Mouse (Mus musculus) urinary bladder, adult 18-20 months (tissue): ENCODE results near the gene Lrmda.

Source experiments
- DNase-seq, 2 experiments: peaks; one replicate each; pipeline ENCODE4 v3.0.0; 2022; ENCODE audit warnings: low spot score in 2 of 2, mixed read lengths in 2 of 2

Lrmda gene

DNA sequence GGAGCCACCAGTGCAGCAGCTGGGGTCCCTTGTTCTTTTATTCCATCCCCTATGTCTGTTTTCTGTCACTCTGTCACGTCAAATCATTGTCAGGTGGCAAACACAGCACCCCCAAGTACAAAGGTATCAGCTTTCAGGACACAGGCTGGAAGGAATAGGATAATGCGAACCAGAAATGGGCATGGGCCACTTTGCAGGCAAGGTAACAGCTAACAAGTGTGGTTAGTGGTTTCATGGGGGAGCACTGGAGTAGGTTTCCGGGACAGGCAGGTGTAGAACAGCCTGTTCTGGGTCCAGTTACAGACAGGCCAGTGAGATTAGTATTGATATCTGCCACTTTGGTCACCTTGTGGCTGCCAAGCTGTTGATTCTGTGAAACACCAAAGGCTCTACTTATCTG lies 917.2 kb downstream of the Lrmda start:
- no peak for DNase-seq

DNA sequence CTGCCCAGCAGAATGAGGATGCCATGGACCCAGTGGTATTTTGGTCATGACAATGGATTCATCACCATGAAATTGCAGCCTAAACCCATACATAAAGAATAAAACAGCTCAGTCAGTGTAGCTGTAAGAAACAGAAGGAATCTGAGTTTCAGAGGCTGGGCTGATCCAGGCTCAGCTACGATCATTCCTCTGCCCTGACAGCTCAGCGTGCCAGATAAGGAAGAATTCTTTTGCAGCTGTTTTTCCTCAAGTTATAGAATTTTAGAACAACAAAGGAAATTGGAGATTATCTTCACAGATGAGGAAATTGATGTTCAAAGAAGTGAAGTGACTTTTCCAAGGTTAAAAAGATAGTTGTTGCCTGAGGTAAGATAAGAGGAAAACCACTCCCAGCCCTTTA lies 921.1 kb downstream of the Lrmda start:
- DNase-seq = no peak

DNA sequence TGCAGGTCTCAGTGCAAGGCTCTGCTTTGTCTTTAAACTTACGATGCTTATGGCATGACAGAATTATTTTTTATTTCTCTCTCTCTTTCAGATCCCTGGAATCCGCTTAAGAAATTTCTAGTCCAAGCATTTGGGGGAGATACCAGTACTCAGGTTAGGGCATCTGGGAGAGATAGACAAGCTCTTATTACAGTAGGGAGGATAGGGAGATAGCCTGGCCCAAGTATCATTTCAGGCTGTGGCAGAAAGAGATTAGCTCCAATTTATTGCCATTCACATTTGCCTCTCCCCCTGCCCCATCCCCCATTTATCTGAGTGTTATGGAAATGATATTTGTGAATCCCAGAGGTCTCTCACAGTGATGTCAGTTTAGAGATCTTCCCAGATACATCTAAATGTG lies 923.1 kb downstream of the Lrmda start:
- no peak for DNase-seq

DNA sequence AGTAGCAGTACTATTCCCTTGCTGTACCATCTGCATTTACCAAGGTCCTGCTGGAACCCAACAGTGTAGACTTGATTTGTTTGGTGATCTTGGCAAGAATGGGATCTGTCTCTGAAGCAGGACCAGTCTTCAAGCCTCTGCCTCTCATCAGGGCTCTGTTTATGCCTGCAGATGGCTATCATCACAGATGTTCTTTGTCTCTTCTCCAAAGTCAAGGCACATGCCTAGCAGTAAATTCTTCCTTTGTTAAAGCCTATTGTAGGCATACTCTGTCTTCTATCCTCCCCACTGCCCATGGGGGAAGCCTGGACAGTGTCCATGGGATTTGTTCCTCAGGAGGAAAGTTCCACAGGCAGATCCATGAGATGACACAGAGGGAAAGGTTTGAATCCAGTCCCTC lies 930.0 kb downstream of the Lrmda start:
- DNase-seq = no peak

DNA sequence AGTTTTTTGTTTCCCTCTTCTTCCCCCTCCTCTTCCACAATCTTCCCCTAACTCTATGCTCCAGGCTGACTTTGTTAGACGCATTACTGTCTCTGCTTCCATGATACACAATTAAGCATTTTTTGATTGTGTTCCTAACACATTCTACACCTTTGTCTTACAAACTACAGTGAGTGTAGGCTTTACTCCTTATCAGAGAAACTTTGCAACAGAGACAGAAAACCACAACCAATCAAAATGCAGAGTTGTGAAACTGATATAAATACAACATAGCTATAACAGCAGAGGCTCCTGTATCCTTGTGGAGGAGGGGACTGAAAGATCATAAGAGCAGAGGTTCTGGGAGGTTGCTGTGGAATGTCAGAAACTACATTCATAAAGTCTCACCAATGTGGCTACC lies 933.5 kb downstream of the Lrmda start:
- no peak for DNase-seq

DNA sequence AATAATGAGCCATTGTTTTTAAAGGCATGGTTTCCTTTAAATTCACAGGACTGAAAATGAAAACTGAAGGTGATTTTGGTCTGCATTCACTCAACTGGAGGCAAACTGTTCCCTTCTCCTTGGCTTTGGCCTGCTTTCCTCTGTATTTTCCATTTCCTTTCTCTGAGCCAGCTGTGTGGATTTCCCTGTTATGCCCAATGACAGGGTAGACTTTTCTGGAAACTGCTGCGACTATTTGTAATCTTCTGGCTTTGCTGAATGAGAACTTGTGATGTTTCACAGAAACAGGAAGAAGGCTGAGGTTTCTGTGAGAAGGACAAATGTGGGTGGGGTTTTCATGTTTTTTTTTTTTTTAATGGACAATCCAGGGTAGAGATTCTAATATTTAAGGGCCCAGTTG lies 940.7 kb downstream of the Lrmda start:
- no peak for DNase-seq

DNA sequence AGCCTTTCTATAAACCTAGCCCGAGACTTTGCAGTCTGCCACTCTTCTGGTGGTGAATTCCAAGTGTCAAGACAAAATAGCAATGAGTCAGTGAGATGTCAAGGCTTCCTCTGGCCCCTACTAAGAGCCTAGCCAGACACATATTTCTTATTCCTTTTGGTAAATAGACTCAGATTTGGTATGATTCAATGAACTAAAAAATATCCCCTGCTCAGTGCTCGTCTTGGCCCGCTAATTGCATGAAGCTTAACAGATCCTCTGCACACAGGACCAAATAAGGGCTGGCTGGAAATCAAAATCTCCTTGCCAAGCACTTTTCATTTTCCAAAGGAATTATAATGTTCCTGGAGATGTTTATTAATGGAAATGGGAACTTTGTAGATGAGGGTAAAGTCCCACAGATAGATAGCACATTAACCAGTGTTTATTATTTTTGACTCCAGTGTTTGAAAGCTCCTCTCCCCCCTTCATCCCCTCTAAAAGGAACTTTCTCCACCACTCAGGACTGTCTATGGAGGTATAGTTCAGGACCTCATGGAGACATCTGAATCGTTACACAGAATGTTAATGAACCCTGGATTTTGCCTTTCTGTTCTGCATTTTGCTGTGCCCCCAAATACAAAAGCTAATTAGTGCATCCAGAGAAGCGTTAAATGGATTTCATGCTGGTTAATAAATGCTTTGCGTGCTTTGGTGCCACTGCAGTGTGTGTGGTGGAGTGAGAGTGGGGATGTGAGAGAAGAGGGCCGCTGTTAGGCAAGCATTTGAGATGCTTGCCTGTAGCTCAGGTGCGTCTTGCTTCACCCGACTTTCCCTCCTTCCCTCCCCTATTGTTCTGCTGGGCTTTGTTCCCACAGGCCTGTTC lies 945.5 kb downstream of the Lrmda start:
- DNase-seq = no peak

DNA sequence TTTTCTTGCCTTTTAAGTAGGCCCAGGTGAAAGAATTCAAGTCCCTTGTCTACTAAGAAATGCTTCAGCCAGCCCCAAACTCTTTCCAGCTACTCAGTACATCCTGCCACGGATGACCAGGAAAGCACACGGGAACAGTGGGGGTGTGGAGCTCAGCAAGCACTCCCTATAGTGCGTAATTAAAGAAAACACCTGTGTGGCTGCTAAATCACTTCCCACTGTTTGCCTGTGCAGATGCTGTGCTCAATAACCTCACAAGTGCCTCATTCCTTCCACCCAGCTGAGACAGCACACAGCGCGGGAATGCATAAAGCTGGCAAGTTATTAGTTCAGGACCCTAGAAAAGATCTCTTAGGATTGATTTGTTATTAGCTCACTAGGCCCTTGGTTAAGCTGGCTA lies 949.2 kb downstream of the Lrmda start:
- DNase-seq = no peak

DNA sequence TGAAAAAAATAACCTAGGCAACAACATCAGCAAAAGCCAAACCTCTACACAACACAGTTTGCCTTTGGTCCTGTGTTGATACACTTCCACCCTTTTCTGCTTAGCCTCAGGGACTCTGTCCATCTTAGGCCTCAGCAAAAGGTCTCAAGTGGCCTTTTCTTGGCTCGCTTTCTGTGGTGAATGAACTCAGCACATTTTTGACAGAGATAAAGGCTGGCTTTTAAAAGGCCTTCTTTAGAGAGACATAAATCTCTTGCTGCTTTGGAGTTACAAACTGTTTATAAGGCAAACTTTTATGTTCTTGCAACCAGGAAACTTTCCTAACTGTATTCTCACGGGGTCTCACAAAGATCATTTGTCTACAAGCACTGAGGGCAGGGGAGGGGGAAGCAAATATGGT lies 967.2 kb downstream of the Lrmda start:
- no peak for DNase-seq

DNA sequence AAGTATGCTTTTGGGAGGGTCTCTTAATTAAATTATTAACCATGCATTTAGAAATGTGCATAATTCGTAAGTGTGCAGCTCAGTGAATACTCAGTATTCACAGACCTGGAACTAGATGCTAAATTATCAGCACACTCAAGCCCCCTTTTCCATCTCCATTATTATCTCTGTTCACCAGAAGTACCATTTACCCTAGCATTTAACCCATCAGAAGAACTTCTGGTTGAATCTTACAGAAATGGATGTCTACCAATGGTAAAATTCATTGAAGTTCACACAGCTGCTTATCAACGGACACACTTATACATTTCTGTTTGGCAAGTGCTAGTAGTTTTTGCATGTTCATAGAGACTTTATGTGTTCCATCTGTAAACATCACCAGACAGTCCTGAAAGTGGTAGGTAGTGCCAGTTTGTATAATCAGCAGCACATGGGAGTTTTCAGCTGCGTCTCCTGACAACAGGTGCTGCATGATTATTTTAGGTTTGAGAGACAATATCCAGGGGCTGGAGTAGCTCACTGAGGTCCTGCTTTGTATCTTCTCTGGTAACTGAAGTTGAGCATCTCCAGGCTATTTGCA lies 968.7 kb downstream of the Lrmda start:
- no peak for DNase-seq

DNA sequence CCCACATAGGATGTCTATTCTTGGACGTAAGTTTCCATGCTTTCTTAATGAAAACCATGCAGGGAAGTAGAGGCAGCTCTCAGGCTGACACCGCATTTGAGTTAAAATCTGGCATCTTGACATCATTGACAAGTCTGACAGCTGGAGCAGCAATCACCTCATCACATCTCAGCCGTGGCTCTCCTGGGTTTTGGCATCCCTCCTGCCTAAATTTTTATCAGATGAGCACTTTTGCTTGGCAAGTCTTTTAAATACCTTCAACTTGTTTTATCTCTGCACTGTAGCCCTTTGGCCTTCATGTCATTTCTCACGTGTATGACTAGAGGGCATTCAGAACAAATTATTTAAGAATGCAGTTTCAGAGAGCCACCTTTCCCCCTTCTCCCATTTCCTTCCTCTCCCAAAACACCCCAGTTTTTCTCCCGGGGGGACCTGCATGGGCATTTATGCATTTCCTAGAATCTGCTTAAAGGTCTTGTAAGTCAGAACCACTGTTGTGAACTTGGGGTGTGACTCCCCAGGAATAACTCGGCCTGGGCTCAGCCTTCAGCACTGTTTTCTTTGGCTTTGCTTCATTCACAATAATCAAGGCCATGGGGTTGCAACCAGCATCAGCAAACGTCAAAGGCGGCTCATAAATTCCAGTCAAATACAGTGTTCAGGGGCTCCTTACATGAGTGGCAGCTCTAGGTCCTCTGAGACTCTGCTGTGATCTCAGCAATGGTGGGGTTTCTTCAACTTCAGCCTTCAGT lies 975.8 kb downstream of the Lrmda start:
- DNase-seq = no peak

DNA sequence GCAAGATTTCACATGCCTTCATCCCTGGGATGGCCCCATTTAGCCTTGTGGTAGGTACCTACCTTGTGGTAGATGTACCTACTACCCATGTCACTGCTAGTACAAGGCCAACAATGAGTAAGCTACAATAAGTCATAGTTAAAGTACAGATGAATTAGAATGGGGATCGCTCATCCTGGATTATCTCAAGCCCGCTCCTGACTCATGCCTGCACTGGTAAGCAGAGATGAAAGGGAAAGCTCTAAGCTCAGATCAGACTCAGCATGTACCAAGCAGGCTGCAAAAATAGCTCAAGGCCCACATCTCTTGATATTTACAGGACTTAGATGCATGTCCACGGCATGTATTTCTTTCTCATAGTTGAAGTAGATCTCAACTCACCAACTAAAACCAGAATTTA lies 979.4 kb downstream of the Lrmda start:
- DNase-seq = no peak

DNA sequence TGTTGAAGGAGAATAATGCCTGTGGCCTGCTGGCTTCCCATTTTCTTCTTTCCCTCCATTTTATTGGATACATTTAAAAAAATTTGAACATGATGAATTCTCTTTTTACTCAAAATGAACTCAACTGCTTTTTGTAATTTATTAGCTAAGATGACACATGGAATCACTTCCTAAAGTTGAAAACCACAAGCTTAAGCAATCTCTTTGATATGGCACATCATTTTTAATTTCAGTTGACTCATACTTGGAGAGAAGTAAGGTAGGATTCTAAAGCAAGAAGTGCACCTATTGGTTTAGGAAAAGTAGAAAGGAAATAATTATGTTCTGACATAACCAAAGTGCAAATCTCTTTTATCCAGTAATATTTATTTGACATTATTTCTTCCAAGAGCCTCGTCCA lies 992.5 kb downstream of the Lrmda start:
- no peak for DNase-seq

DNA sequence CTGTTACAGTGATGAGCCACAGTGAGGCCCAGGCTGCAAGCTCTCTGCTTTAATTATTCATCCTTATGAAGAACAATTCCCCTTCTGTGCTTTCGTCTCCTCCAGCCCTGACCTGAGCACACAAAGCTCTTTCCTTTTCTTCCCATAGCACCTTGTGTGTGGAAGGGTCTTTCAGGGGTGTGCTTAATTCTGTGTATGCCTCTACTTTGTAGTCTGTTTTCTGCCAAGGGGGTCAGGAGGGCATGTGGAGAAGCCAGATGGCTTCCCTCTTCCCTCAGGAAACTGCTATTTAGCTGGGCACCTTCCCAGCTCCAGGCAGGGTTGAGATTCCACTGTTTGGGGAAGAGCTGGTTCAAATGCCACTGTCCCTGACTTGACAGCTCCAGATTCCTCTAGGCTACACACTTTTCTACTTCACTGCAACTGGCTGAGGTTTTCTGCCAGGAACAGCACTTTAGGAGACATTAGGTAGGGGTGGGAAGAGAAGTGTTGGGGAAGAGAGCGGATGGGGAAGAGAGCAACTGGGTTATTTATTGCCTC lies 995.3 kb downstream of the Lrmda start:
- DNase-seq = no peak

DNA sequence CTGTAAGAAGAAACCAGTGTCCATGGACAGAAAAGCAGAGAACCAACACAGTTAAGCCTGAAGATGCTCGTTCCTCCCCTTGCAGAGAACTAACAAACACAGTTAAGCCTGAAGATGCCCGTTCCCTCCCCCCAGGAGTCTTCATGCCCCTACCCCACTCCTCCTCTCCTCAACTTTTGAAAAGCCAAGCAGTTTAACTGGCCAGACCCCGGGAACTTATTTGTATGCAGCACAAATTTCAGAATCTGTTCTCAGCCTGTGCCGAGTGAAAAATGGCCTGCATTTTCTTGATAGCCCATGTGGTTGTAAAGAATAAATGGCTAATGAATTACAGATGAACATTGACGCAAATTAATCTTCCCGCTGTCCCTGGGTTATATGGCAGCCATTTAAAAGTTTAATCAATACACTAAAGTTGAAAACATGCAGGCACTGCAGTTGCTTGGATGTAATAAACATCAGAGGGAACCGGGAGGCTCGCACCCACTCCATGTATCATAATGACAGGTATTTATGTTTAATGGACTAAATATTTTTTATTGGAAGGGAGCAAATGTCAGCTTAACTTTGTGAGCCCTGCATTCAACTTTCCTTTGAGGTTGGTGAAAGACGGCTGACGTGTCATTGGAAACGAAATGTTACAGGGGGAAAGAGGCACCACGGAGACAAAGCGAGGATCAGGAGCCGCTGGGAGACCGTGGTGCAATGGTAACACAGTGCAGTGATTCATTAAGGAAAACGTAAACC lies 996.0 kb downstream of the Lrmda start:
- no peak for DNase-seq

DNA sequence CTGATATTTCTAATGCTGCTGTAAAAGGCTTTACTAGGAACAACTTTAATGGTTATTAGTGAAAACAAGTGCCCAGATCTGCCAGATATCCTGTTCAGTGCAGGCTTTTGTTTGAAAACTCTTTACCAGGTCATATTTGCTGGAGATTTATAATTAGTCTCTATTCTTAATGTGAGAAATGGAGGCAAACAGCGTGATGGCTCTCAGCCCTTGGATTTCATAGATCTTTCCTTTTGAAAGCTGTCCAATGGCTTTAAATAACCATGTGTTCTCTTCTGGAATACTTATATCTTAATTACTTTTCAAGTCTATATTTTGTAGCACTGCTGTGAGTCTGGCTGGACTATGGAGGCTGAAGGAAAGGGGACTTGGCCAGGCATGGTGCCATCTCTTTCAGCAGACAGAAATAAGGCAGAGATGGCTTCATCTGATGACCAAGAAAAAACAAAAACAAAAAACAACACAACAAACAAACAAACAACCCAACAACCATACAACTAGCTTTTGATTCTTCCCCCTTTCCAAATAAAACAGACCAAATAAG lies 996.6 kb downstream of the Lrmda start:
- no peak for DNase-seq

DNA sequence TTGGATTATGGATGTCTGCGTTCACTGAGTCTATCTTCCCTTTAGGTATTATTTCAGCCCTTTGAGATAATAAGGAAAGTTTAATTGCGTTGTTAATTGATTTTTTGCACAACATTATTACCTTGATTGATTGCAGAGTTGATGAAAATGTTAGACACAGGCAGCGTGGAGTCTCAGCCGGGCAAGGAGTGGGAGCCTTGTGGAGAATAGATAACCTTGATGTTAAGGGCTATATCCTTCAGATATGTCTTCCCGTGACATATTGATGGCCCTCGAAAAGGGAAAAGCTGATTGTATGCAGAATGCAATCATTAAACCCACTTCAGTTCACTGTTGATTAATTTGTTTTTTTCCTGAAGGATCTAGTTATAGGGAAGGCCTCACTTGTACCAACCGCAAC lies 1021.5 kb downstream of the Lrmda start:
- no peak for DNase-seq

DNA sequence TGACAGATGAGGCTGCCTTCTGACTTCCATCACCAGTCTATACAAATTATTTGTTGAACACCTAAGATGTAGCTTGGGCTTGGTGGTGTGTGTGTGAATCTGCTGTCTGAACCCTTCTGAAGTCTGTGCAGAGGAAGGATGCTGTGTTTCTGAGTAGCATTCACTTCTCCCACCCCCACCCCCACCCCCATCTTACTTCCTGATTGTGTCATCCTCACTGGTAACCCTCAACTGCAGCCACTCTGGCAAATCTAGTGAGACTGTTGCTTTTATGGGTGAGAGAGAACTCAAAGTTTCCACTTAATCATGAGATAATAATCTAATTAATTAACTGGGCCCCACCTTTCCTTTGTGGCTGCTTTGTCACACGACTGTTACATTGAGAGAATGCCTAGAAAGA lies 1025.8 kb downstream of the Lrmda start:
- no peak for DNase-seq

DNA sequence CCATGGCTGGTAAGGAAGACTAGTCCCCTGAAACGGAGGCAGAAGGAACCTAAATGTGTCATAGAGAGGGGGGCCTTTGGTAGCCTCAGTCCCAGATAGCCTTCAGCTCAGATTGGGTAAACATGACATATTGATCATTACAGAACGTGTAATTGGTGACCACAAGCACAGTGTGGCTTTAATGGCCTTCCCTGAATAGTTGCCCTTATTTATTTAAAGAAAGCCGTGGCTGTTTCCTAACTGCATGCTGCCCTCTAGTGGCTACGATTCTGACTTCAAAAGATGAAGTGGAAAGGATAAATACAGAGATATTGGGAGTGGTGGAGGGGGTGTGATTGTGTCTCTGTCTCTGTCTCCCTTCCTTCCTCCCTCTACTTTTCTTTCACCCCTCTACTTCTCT lies 1026.8 kb downstream of the Lrmda start:
- peak; percentile 45 to 50 for DNase-seq

DNA sequence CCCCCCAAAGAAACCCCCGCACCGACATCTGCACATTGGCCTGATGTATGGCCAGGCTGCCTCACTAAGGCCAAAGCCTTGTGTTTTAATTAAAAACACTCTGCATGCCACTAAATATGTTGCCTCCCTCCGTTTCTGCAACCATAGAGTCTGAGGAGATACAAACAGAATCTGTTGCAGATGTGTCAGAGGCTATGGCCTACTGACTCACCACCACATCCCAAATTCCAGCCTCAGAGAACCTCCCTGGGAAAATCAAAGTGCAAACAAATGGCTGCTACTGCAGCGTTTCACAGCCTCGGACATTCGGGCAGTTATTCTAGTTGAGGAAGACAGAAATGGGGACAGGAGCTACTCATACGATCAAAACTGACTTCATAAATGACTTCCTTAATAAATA lies 1031.9 kb downstream of the Lrmda start:
- no peak for DNase-seq

DNA sequence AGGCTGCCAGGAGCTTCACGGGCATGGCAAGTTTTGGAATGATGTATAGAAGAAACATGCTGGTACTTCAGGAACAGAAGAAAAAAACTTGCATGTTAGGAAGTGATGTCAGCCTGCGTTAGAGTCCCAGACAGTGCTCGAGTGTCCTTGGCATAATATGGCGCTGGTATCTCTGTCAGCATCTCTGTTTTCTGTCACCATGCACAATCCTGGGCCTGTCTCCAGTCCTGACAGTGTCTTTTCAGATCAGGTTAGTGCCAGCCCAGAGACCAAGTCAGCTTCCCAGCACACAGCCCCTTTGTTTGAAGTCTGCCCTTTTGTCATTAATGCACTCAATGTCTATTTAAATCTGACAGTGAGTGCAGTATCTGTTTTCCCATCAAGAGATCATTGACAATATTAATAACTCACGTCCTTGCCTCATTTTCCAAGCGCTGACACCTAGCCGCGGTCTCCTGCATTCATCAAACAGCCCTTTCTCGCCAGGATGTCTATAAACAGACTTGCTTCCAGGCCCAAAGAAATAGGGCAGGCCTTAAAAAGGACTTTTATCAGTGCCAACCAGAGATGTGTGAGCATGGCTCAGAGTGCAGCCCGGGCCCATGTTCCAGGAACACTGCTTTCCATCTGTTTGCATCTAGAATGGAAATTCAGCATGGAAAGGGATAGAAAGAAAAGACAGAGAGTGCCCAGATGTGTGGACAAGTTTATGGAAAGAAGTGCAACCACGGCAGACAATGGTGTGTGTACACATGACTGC lies 1033.5 kb downstream of the Lrmda start:
- DNase-seq = no peak
